ENCODE assay signal across 8 mouse cellular contexts in genomic region chr19:5455037-5455436, GRCm38 (mm10). TPM values are rescaled to one million over a fixed set of nuclear protein-coding genes. Genes with fewer than 3 reads are reported as not detected.
A peak's percentile ranks its signal among the peaks of the same experiment; 100 is the strongest.
DNase-seq lines count a peak whose midpoint lies in the region; ATAC-seq lines count a peak whose summit lies in the region.
"Had no signal": no experiment of that assay in that cellular context is flagged by ENCODE, and none has a peak within 500 bp of the region (broad histone marks: within the 10 kb centered on the region; RNA-seq: fewer than 3 reads in every experiment).

No protein-coding gene starts in this region.

- H3K9ac ChIP-seq in liver, embryonic 11.5 days (ENCODE audit: low read depth, low read length), result no peak overlapping the region
- H3K9ac ChIP-seq in forebrain, embryonic 11.5 days (ENCODE audit: low read length), result no peak overlapping the region
- no peak overlapping the region for H3K9ac ChIP-seq in limb, embryonic 11.5 days (ENCODE audit: low read length)
- no peak overlapping the region for H3K9ac ChIP-seq in stomach, embryonic 14.5 days (replicated peaks; ENCODE audit: low read depth, low read length)

- peaks cover 25% of the 10 kb centered on the region for H3K4me1 ChIP-seq in liver, embryonic 11.5 days (replicated peaks; ENCODE audit: control insufficient read depth, insufficient read depth, low read length)
- H3K4me1 ChIP-seq in forebrain, embryonic 11.5 days (replicated peaks; ENCODE audit: control insufficient read depth, insufficient read depth, low read length), result peaks cover 16% of the 10 kb centered on the region; the same call in 1 of the 2 replicates
- peaks cover 13% of the 10 kb centered on the region for H3K4me1 ChIP-seq in limb, embryonic 11.5 days (ENCODE audit: control insufficient read depth, insufficient read depth, low read length)
- H3K4me1 ChIP-seq in stomach, embryonic 14.5 days (ENCODE audit: control insufficient read depth, insufficient read depth, low read length), result peaks cover 24% of the 10 kb centered on the region

- 78% methylated on average over 12 of the region's 12 CpGs for whole genome bisulfite sequencing in liver, embryonic 11.5 days
- 87% methylated on average over 12 of the region's 12 CpGs for WGBS in forebrain, embryonic 11.5 days
- 87% methylated on average over 12 of the region's 12 CpGs for WGBS in limb, embryonic 11.5 days
- 80% methylated on average over 12 of the region's 12 CpGs for WGBS in stomach, embryonic 14.5 days

- DNase-seq in liver, embryonic 11.5 days (ENCODE audit: low spot score), result no peak
- DNase-seq in liver, result no peak
- no peak for DNase-seq in forebrain, embryonic 11.5 days (ENCODE audit: low spot score)
- DNase-seq in limb, embryonic 11.5 days (ENCODE audit: low spot score), result no peak
- no peak for DNase-seq in embryo, embryonic 9.5 days (ENCODE audit: extremely low spot score)
- no peak for DNase-seq in B cell, adult 2 months

- 0 out of 2 replicates have a peak, but pooled peaks cover 2% of the 10 kb centered on the region for H3K36me3 ChIP-seq in liver, embryonic 11.5 days (ENCODE audit: control insufficient read depth, insufficient read depth, low read length)
- no peaks in the 10 kb centered on the region for H3K36me3 ChIP-seq in forebrain, embryonic 11.5 days (ENCODE audit: control insufficient read depth, insufficient read depth, low read length)
- no peaks in the 10 kb centered on the region for H3K36me3 ChIP-seq in limb, embryonic 11.5 days (ENCODE audit: control insufficient read depth, insufficient read depth, low read length)
- H3K36me3 ChIP-seq in stomach, embryonic 14.5 days (ENCODE audit: control insufficient read depth, insufficient read depth, low read length), result 0 out of 2 replicates have a peak, but pooled peaks cover 6% of the 10 kb centered on the region

- H3K27me3 ChIP-seq in liver, embryonic 11.5 days (replicated peaks; ENCODE audit: control insufficient read depth, insufficient read depth, low read length), result no peaks in the 10 kb centered on the region
- peaks cover 8% of the 10 kb centered on the region; the same call in 1 of the 2 replicates for H3K27me3 ChIP-seq in forebrain, embryonic 11.5 days (ENCODE audit: control insufficient read depth, insufficient read depth, low read length)
- peaks cover under 1% of the 10 kb centered on the region; the same call in 1 of the 2 replicates for H3K27me3 ChIP-seq in limb, embryonic 11.5 days (ENCODE audit: control insufficient read depth, insufficient read depth, low read length)
- no peaks in the 10 kb centered on the region for H3K27me3 ChIP-seq in stomach, embryonic 14.5 days (ENCODE audit: control insufficient read depth, insufficient read depth, low read length)

- no peaks in the 10 kb centered on the region for H3K9me3 ChIP-seq in liver, embryonic 11.5 days (ENCODE audit: control insufficient read depth, low read length)
- no peaks in the 10 kb centered on the region for H3K9me3 ChIP-seq in forebrain, embryonic 11.5 days (ENCODE audit: control insufficient read depth, low read length)
- no peaks in the 10 kb centered on the region for H3K9me3 ChIP-seq in limb, embryonic 11.5 days (ENCODE audit: control insufficient read depth, low read length)
- H3K9me3 ChIP-seq in stomach, embryonic 14.5 days (ENCODE audit: control insufficient read depth, low read depth, low read length), result no peaks in the 10 kb centered on the region

- peak overlapping the region; percentile 90 for H3K4me2 ChIP-seq in liver, embryonic 11.5 days
- H3K4me2 ChIP-seq in forebrain, embryonic 11.5 days (ENCODE audit: low read depth, low read length, severe bottlenecking), result peak overlapping the region; percentile 99
- peak overlapping the region; percentile 98; the same call in 1 of the 2 replicates for H3K4me2 ChIP-seq in limb, embryonic 11.5 days (ENCODE audit: low read depth, severe bottlenecking)
- H3K4me2 ChIP-seq in stomach, embryonic 14.5 days (replicated peaks; ENCODE audit: low read depth, low read length), result peak overlapping the region; percentile 99

- no peak for ATAC-seq in liver, embryonic 11.5 days (replicated peaks; ENCODE audit: low FRiP score)
- ATAC-seq in forebrain, embryonic 11.5 days (replicated peaks; ENCODE audit: low FRiP score), result no peak
- no peak for ATAC-seq in limb, embryonic 11.5 days (ENCODE audit: insufficient number of reproducible peaks, low FRiP score, low TSS enrichment, low read depth)
- ATAC-seq in stomach, embryonic 14.5 days (ENCODE audit: insufficient number of reproducible peaks, insufficient read depth, low FRiP score, low read depth), result no peak

- H3K4me3 ChIP-seq in liver, embryonic 11.5 days (ENCODE audit: low read depth, low read length), result peak overlapping the region; percentile 87; the same call in 1 of the 2 replicates
- no peak overlapping the region for H3K4me3 ChIP-seq in forebrain, embryonic 11.5 days (ENCODE audit: low read depth, low read length)
- H3K4me3 ChIP-seq in limb, embryonic 11.5 days (ENCODE audit: low read depth, low read length), result no peak overlapping the region
- H3K4me3 ChIP-seq in stomach, embryonic 14.5 days (ENCODE audit: low read depth, low read length), result peak overlapping the region; percentile 74

- no peak overlapping the region for H3K27ac ChIP-seq in liver, embryonic 11.5 days (ENCODE audit: low read depth, low read length)
- H3K27ac ChIP-seq in forebrain, embryonic 11.5 days (ENCODE audit: low read depth, low read length), result no peak overlapping the region
- H3K27ac ChIP-seq in limb, embryonic 11.5 days (replicated peaks; ENCODE audit: low read depth, low read length), result no peak overlapping the region
- no peak overlapping the region for H3K27ac ChIP-seq in stomach, embryonic 14.5 days (ENCODE audit: low read length)

RNA-seq across cellular contexts. Expression of gene Ccdc85b, which starts 2.7 kb away (rescaled TPM):
- 5.8 and 6.3 TPM in 2 replicates for polyA plus RNA-seq in liver, embryonic 11.5 days (2014; fragmentation: Nextera tagmentation; extraction: Ambion mirVana)
- 6.5 and 6.6 TPM in 2 replicates for polyA plus RNA-seq in forebrain, embryonic 11.5 days (2014; fragmentation: Nextera tagmentation; extraction: Ambion mirVana)
- polyA plus RNA-seq in limb, embryonic 11.5 days (2014; fragmentation: Nextera tagmentation; extraction: Ambion mirVana), result 7.9 and 9.2 TPM in 2 replicates
- 6.8 and 7.8 TPM in 2 replicates for polyA plus RNA-seq in stomach, embryonic 14.5 days (2014; fragmentation: Nextera tagmentation; extraction: Ambion mirVana)

RNA-seq across cellular contexts. Expression of gene Fibp, which starts 5.4 kb away (rescaled TPM):
- polyA plus RNA-seq in liver, embryonic 11.5 days (2014; fragmentation: Nextera tagmentation; extraction: Ambion mirVana), result 60.9 and 66.7 TPM in 2 replicates
- polyA plus RNA-seq in forebrain, embryonic 11.5 days (2014; fragmentation: Nextera tagmentation; extraction: Ambion mirVana), result 105 TPM in 2 replicates
- 113 and 116 TPM in 2 replicates for polyA plus RNA-seq in limb, embryonic 11.5 days (2014; fragmentation: Nextera tagmentation; extraction: Ambion mirVana)
- polyA plus RNA-seq in stomach, embryonic 14.5 days (2014; fragmentation: Nextera tagmentation; extraction: Ambion mirVana), result 126 and 130 TPM in 2 replicates

RNA-seq across cellular contexts. Expression of gene Fosl1, which starts 7.7 kb away (rescaled TPM):
- polyA plus RNA-seq in liver, embryonic 11.5 days (2014; fragmentation: Nextera tagmentation; extraction: Ambion mirVana), result 0.52 and 0.59 TPM in 2 replicates
- polyA plus RNA-seq in forebrain, embryonic 11.5 days (2014; fragmentation: Nextera tagmentation; extraction: Ambion mirVana), result not detected in 2 replicates
- not detected in 2 replicates for polyA plus RNA-seq in limb, embryonic 11.5 days (2014; fragmentation: Nextera tagmentation; extraction: Ambion mirVana)
- not detected in 2 replicates for polyA plus RNA-seq in stomach, embryonic 14.5 days (2014; fragmentation: Nextera tagmentation; extraction: Ambion mirVana)
- polyA plus RNA-seq: embryonic facial prominence, embryonic 11.5 days had no signal

RNA-seq across cellular contexts. Expression of gene Ctsw, which starts 13.3 kb away (rescaled TPM):
- 0.39 and 0.52 TPM in 2 replicates for polyA plus RNA-seq in liver, embryonic 11.5 days (2014; fragmentation: Nextera tagmentation; extraction: Ambion mirVana)
- polyA plus RNA-seq in forebrain, embryonic 11.5 days (2014; fragmentation: Nextera tagmentation; extraction: Ambion mirVana), result 3.4 and 4.0 TPM in 2 replicates
- polyA plus RNA-seq in limb, embryonic 11.5 days (2014; fragmentation: Nextera tagmentation; extraction: Ambion mirVana), result 0.72 and 1.0 TPM in 2 replicates
- polyA plus RNA-seq in stomach, embryonic 14.5 days (2014; fragmentation: Nextera tagmentation; extraction: Ambion mirVana), result 1.5 and 2.3 TPM in 2 replicates

RNA-seq across cellular contexts. Expression of gene Efemp2, which starts 18.7 kb away (rescaled TPM):
- 47.8 and 55.3 TPM in 2 replicates for polyA plus RNA-seq in liver, embryonic 11.5 days (2014; fragmentation: Nextera tagmentation; extraction: Ambion mirVana)
- polyA plus RNA-seq in forebrain, embryonic 11.5 days (2014; fragmentation: Nextera tagmentation; extraction: Ambion mirVana), result 49.1 and 50.4 TPM in 2 replicates
- 100 and 105 TPM in 2 replicates for polyA plus RNA-seq in limb, embryonic 11.5 days (2014; fragmentation: Nextera tagmentation; extraction: Ambion mirVana)
- 177 and 179 TPM in 2 replicates for polyA plus RNA-seq in stomach, embryonic 14.5 days (2014; fragmentation: Nextera tagmentation; extraction: Ambion mirVana)

Comparison
In these comparisons a context has a peak if more than half of its experiments do, and no peak if none do; other contexts are left out.
1. H3K4me3 ChIP-seq: peak in liver, embryonic 11.5 days (single experiment) and stomach, embryonic 14.5 days (single experiment); none in forebrain, embryonic 11.5 days (single experiment) and limb, embryonic 11.5 days (single experiment).
2. Peak in every context shown above with its lines, with median percentiles within 50 percentile points of each other: H3K4me2 ChIP-seq.